Mouse (Mus musculus): ENCODE measurements around the gene Fcnb. TPM values are rescaled to one million over a fixed set of nuclear protein-coding genes. Genes with fewer than 3 reads are reported as not detected.
A peak's percentile ranks its signal among the peaks of the same experiment; 100 is the strongest.

The Fcnb gene
- polyA plus RNA-seq, 1 experiment from 2014 or later: 0.28 TPM

- no peak overlapping the region for H3K27ac ChIP-seq (replicated peaks)
- H3K9ac ChIP-seq: no peak overlapping the region
- no peak overlapping the region for H3K4me2 ChIP-seq (replicated peaks)
- WGBS: 63% methylated on average over 9 of the region's 9 CpGs
- no peaks in the 10 kb centered on the region for H3K4me1 ChIP-seq
- no peaks in the 10 kb centered on the region for H3K9me3 ChIP-seq (replicated peaks)
- 0 out of 2 replicates have a peak, but pooled peaks have one; percentile 57 for ATAC-seq (ENCODE audit: insufficient number of reproducible peaks, low FRiP score, low TSS enrichment, low read depth)
- H3K36me3 ChIP-seq: no peaks in the 10 kb centered on the region
- no peak overlapping the region for H3K4me3 ChIP-seq (replicated peaks)
- H3K27me3 ChIP-seq: no peaks in the 10 kb centered on the region
Measured at GRCm38 (mm10) chr2:28068537-28068878, 16.2 kb downstream of the Fcnb start.

- Histone ChIP-seq H3K9ac (no peak overlapping the region), H3K4me2 (replicated peaks) (no peak overlapping the region), H3K9me3 (replicated peaks) (no peaks in the 10 kb centered on the region), H3K27ac (replicated peaks) (no peak overlapping the region), H3K4me1 (no peaks in the 10 kb centered on the region), H3K36me3 (no peaks in the 10 kb centered on the region), H3K27me3 (no peaks in the 10 kb centered on the region), H3K4me3 (replicated peaks) (no peak overlapping the region)
- WGBS: 75% methylated on average over 2 of the region's 2 CpGs
- ATAC-seq (ENCODE audit: insufficient number of reproducible peaks, low FRiP score, low TSS enrichment, low read depth): no peak
Measured at GRCm38 (mm10) chr2:28067821-28068536, 16.7 kb downstream of the Fcnb start.

- Histone ChIP-seq H3K4me1 (no peaks in the 10 kb centered on the region), H3K9ac (no peak overlapping the region), H3K27ac (replicated peaks) (no peak overlapping the region), H3K4me3 (replicated peaks) (no peak overlapping the region), H3K27me3 (no peaks in the 10 kb centered on the region), H3K36me3 (no peaks in the 10 kb centered on the region), H3K4me2 (replicated peaks) (no peak overlapping the region), H3K9me3 (replicated peaks) (no peaks in the 10 kb centered on the region)
- WGBS: 63% methylated on average over 6 of the region's 6 CpGs
- no peak for ATAC-seq (ENCODE audit: insufficient number of reproducible peaks, low FRiP score, low TSS enrichment, low read depth)
Measured at GRCm38 (mm10) chr2:28067175-28067574, 17.5 kb downstream of the Fcnb start.

GRCm38 (mm10) chr2:28066686-28067085, 18.0 kb downstream of the Fcnb start:
- Histone ChIP-seq H3K9me3 (replicated peaks) (no peaks in the 10 kb centered on the region), H3K4me1 (no peaks in the 10 kb centered on the region), H3K9ac (no peak overlapping the region), H3K27ac (replicated peaks) (no peak overlapping the region), H3K36me3 (no peaks in the 10 kb centered on the region), H3K27me3 (no peaks in the 10 kb centered on the region), H3K4me2 (replicated peaks) (no peak overlapping the region), H3K4me3 (replicated peaks) (no peak overlapping the region)
- WGBS: 81% methylated on average over 5 of the region's 5 CpGs
- ATAC-seq (ENCODE audit: insufficient number of reproducible peaks, low FRiP score, low TSS enrichment, low read depth): no peak

GRCm38 (mm10) chr2:28065081-28065651, 19.5 kb downstream of the Fcnb start:
- Histone ChIP-seq H3K9ac (no peak overlapping the region), H3K4me3 (replicated peaks) (no peak overlapping the region), H3K27me3 (peaks cover 3% of the 10 kb centered on the region; the same call in 1 of the 2 replicates), H3K27ac (replicated peaks) (no peak overlapping the region), H3K4me1 (no peaks in the 10 kb centered on the region), H3K4me2 (replicated peaks) (no peak overlapping the region), H3K9me3 (replicated peaks) (no peaks in the 10 kb centered on the region), H3K36me3 (no peaks in the 10 kb centered on the region)
- no peak for ATAC-seq (ENCODE audit: insufficient number of reproducible peaks, low FRiP score, low TSS enrichment, low read depth)
- 78% methylated on average over 5 of the region's 5 CpGs for WGBS

GRCm38 (mm10) chr2:28064339-28065080, 20.2 kb downstream of the Fcnb start:
- 74% methylated on average over 7 of the region's 7 CpGs for WGBS
- Histone ChIP-seq H3K4me2 (replicated peaks) (no peak overlapping the region), H3K4me3 (replicated peaks) (no peak overlapping the region), H3K27ac (replicated peaks) (no peak overlapping the region), H3K4me1 (no peaks in the 10 kb centered on the region), H3K36me3 (no peaks in the 10 kb centered on the region), H3K9ac (no peak overlapping the region), H3K27me3 (peaks cover 3% of the 10 kb centered on the region; the same call in 1 of the 2 replicates), H3K9me3 (replicated peaks) (no peaks in the 10 kb centered on the region)
- no peak for ATAC-seq (ENCODE audit: insufficient number of reproducible peaks, low FRiP score, low TSS enrichment, low read depth)

GRCm38 (mm10) chr2:28063711-28064338, 20.9 kb downstream of the Fcnb start:
- Histone ChIP-seq H3K9me3 (replicated peaks) (no peaks in the 10 kb centered on the region), H3K36me3 (no peaks in the 10 kb centered on the region), H3K4me2 (replicated peaks) (no peak overlapping the region), H3K27me3 (peaks cover 3% of the 10 kb centered on the region; the same call in 1 of the 2 replicates), H3K9ac (no peak overlapping the region), H3K4me1 (no peaks in the 10 kb centered on the region), H3K27ac (replicated peaks) (no peak overlapping the region), H3K4me3 (replicated peaks) (no peak overlapping the region)
- ATAC-seq (ENCODE audit: insufficient number of reproducible peaks, low FRiP score, low TSS enrichment, low read depth): no peak
- 85% methylated on average over 4 of the region's 4 CpGs for WGBS

GRCm38 (mm10) chr2:28059922-28060321, 24.8 kb downstream of the Fcnb start:
- Histone ChIP-seq H3K27ac (replicated peaks) (no peak overlapping the region), H3K9me3 (replicated peaks) (no peaks in the 10 kb centered on the region), H3K9ac (no peak overlapping the region), H3K4me3 (replicated peaks) (no peak overlapping the region), H3K4me2 (replicated peaks) (no peak overlapping the region), H3K36me3 (no peaks in the 10 kb centered on the region), H3K4me1 (no peaks in the 10 kb centered on the region), H3K27me3 (peaks cover 3% of the 10 kb centered on the region; the same call in 1 of the 2 replicates)
- 74% methylated on average over 1 of the region's 1 CpGs for WGBS
- ATAC-seq (ENCODE audit: insufficient number of reproducible peaks, low FRiP score, low TSS enrichment, low read depth): no peak

- no peaks in the 10 kb centered on the region for H3K36me3 ChIP-seq
- H3K27me3 ChIP-seq: no peaks in the 10 kb centered on the region
- WGBS: 71% methylated on average over 7 of the region's 7 CpGs
- no peak overlapping the region for H3K4me2 ChIP-seq (replicated peaks)
- H3K4me3 ChIP-seq (replicated peaks): no peak overlapping the region
- no peak overlapping the region for H3K27ac ChIP-seq (replicated peaks)
- no peaks in the 10 kb centered on the region for H3K4me1 ChIP-seq
- no peaks in the 10 kb centered on the region for H3K9me3 ChIP-seq (replicated peaks)
- H3K9ac ChIP-seq: no peak overlapping the region
- ATAC-seq (ENCODE audit: insufficient number of reproducible peaks, low FRiP score, low TSS enrichment, low read depth): no peak
Measured at GRCm38 (mm10) chr2:28047092-28047491, 37.6 kb downstream of the Fcnb start.

GRCm38 (mm10) chr2:28046311-28046710, 38.4 kb downstream of the Fcnb start:
- no peaks in the 10 kb centered on the region for H3K9me3 ChIP-seq (replicated peaks)
- ATAC-seq (ENCODE audit: insufficient number of reproducible peaks, low FRiP score, low TSS enrichment, low read depth): no peak
- H3K27me3 ChIP-seq: no peaks in the 10 kb centered on the region
- WGBS: 47% methylated on average over 6 of the region's 6 CpGs
- no peak overlapping the region for H3K4me3 ChIP-seq (replicated peaks)
- H3K4me1 ChIP-seq: no peaks in the 10 kb centered on the region
- no peak overlapping the region for H3K27ac ChIP-seq (replicated peaks)
- no peak overlapping the region for H3K4me2 ChIP-seq (replicated peaks)
- 0 out of 2 replicates have a peak, but pooled peaks cover 3% of the 10 kb centered on the region for H3K36me3 ChIP-seq
- H3K9ac ChIP-seq: no peak overlapping the region

- Histone ChIP-seq H3K36me3 (0 out of 2 replicates have a peak, but pooled peaks cover 3% of the 10 kb centered on the region), H3K27ac (replicated peaks) (no peak overlapping the region), H3K4me1 (no peaks in the 10 kb centered on the region), H3K9ac (no peak overlapping the region), H3K4me3 (replicated peaks) (no peak overlapping the region), H3K27me3 (no peaks in the 10 kb centered on the region), H3K4me2 (replicated peaks) (no peak overlapping the region), H3K9me3 (replicated peaks) (no peaks in the 10 kb centered on the region)
- no peak for ATAC-seq (ENCODE audit: insufficient number of reproducible peaks, low FRiP score, low TSS enrichment, low read depth)
- 73% methylated on average over 9 of the region's 9 CpGs for WGBS
Measured at GRCm38 (mm10) chr2:28044920-28045598, 39.6 kb downstream of the Fcnb start.
